Mouse (Mus musculus) CH12.LX (cell line): ENCODE results near the gene Bcl2a1d. TPM values are rescaled to one million over a fixed set of nuclear protein-coding genes. Genes with fewer than 3 reads are reported as not detected.
A peak's percentile ranks its signal among the peaks of the same experiment; 100 is the strongest.
"Not testable (repeated sequence)": the region's sequence is repeated elsewhere in the genome, so short reads cannot be mapped to it uniquely, and the experiment has no call there.

Experiments
- DNase-seq: peaks from one replicate; pipeline ENCODE4 v3.0.0-alpha.2; 2013; ENCODE audit errors: extremely low read depth
- H3K27ac ChIP-seq: 2 replicates; pipeline ENCODE4 v1.5.1; 2012; ENCODE audit warnings: low read depth, mild to moderate bottlenecking, control low read depth, moderate library complexity; ENCODE audit not compliant: insufficient read depth
- H3K27me3 ChIP-seq: replicated peaks from 2 replicates; pipeline ENCODE3; 2012; ENCODE audit warnings: inconsistent platforms
- H3K36me3 ChIP-seq, 2 experiments: replicated peaks in 1 of 2; 2 replicates each; pipeline versions ENCODE3 to v1.6.1; 2012; ENCODE audit warnings: inconsistent platforms in 1 of 2, low read length in 1 of 2, mild to moderate bottlenecking in 1 of 2, mixed read lengths in 1 of 2, moderate library complexity in 1 of 2; ENCODE audit not compliant: control insufficient read depth in 1 of 2, insufficient read depth in 1 of 2
- H3K4me1 ChIP-seq, 2 experiments: 2 replicates each; pipeline ENCODE4 v1.6.1; 2012; ENCODE audit warnings: inconsistent platforms in 1 of 2, moderate library complexity in 1 of 2; ENCODE audit not compliant: insufficient read depth in 2 of 2, control insufficient read depth in 1 of 2
- H3K4me2 ChIP-seq: 2 replicates; pipeline ENCODE4 v1.6.1; 2012; ENCODE audit warnings: low read depth, mild to moderate bottlenecking, control low read depth; ENCODE audit not compliant: poor library complexity, insufficient read depth, severe bottlenecking
- H3K4me3 ChIP-seq, 3 experiments: fragments of 150-350 bp in 1 of 3; sonication (generic) in 1 of 3; replicated peaks in 1 of 3; 2 replicates each; pipeline versions ENCODE3 to v1.5.1; 2011 to 2012; ENCODE audit warnings: low read depth in 2 of 3, low read length in 2 of 3, mild to moderate bottlenecking in 2 of 3, moderate library complexity in 2 of 3, control low read depth in 1 of 3, improper control_type of control experiment in 1 of 3, inconsistent platforms in 1 of 3, mixed read lengths in 1 of 3; ENCODE audit not compliant: poor library complexity in 1 of 3
- H3K79me2 ChIP-seq: replicated peaks from 2 replicates; pipeline ENCODE4 v1.6.1; 2012; ENCODE audit warnings: mild to moderate bottlenecking, moderate library complexity; ENCODE audit not compliant: control insufficient read depth, poor library complexity, insufficient read depth, severe bottlenecking; ENCODE audit errors: extremely low read depth
- H3K9ac ChIP-seq: 2 replicates; pipeline ENCODE4 v1.6.1; 2012; ENCODE audit warnings: low read depth, mild to moderate bottlenecking, control low read depth, moderate library complexity; ENCODE audit not compliant: insufficient read depth
- H3K9me3 ChIP-seq: replicated peaks from 2 replicates; pipeline ENCODE3; 2012; ENCODE audit warnings: low read length, inconsistent platforms, mixed read lengths
- CTCF ChIP-seq, 2 experiments: IDR thresholded peaks in 1 of 2; conservative IDR thresholded peaks in 1 of 2; 2 replicates each; pipeline ENCODE4 v1.5.1; 2011 to 2012; ENCODE audit warnings: low read depth in 2 of 2, low read length in 2 of 2, improper control_type of control experiment in 1 of 2, inconsistent platforms in 1 of 2, mild to moderate bottlenecking in 1 of 2, moderate library complexity in 1 of 2
- RAD21 ChIP-seq: IDR thresholded peaks from 2 replicates; pipeline ENCODE4 v1.6.1; 2011; ENCODE audit warnings: low read depth, mild to moderate bottlenecking, low read length, improper control_type of control experiment, moderate library complexity
- SMC3 ChIP-seq: IDR thresholded peaks from 2 replicates; pipeline ENCODE4 v1.6.1; 2011; ENCODE audit warnings: low read depth, low read length, improper control_type of control experiment
- dilution Hi-C: fragments of 300-500 bp; cut with MboI; formaldehyde crosslinking; loops from 2 replicates; pipeline ENCODE4 v1.14.3; 2020; ENCODE audit warnings: low sequenced_read_pairs; ENCODE audit not compliant: extremely low pct_unique_long_range_greater_than_20kb, extremely low pct_ligation_motif_present
- in situ Hi-C: fragments of 300-500 bp; cut with MboI; formaldehyde crosslinking; loops from 3 replicates; pipeline ENCODE4 v1.14.3; 2019; ENCODE audit warnings: low sequenced_read_pairs, low pct_ligation_motif_present, low pct_unique_long_range_greater_than_20kb, mixed read lengths
- polyA plus RNA-seq: library from polyadenylated mRNA; unstranded; fragments of >175 nt; gene quantifications from 2 replicates; pipeline ENCODE4 v1.2.1, GENCODE M21; 2012; ENCODE audit warnings: low read depth; ENCODE audit not compliant: insufficient read length
- total RNA-seq, 2 experiments: library from RNA; depleted of rRNA; stranded (reverse); fragments of 300-350 nt in 1 of 2; fragments of >200 nt in 1 of 2; gene quantifications; 2 replicates each; pipeline ENCODE4 v1.2.3; 2012 to 2014

The Bcl2a1d gene
- total and polyA plus RNA-seq, 3 experiments: 207 to 488 (median 326) TPM

- DNase-seq, dilution Hi-C loops, H3K27me3 ChIP-seq, H3K36me3 ChIP-seq, H3K4me3 ChIP-seq, H3K9me3 ChIP-seq, H3K9ac ChIP-seq, H3K79me2 ChIP-seq, in situ Hi-C loops, H3K4me2 ChIP-seq, H3K27ac ChIP-seq, H3K4me1 ChIP-seq: not testable (repeated sequence)
- peak; percentile 17 for TF ChIP-seq RAD21
- TF ChIP-seq SMC3: peak; percentile 26
- TF ChIP-seq CTCF (conservative IDR thresholded peaks at IDR 0.05 in 1 of 2, IDR thresholded peaks at IDR 0.05 in 1 of 2; ENCODE audit: low read depth in 2 of 2, low read length in 2 of 2): peak in 1 of 2 experiments; percentile 41; a peak in 2 of 4 replicates
Observed at GRCm38 (mm10) chr9:88746687-88747086, 15.0 kb upstream of the Bcl2a1d start.

- dilution Hi-C loops, in situ Hi-C loops: not testable (repeated sequence)
Observed at GRCm38 (mm10) chr9:88746046-88746445, 14.3 kb upstream of the Bcl2a1d start.

GRCm38 (mm10) chr9:88735289-88735688 is 3.6 kb upstream of the Bcl2a1d start:
- H3K4me3 ChIP-seq, H3K9ac ChIP-seq, H3K4me1 ChIP-seq, H3K4me2 ChIP-seq, in situ Hi-C loops, H3K79me2 ChIP-seq, H3K27me3 ChIP-seq, H3K36me3 ChIP-seq, DNase-seq, H3K9me3 ChIP-seq, dilution Hi-C loops, H3K27ac ChIP-seq: not testable (repeated sequence)

More at GRCm38 (mm10) chr9:88746046-88746445, 14.3 kb upstream of the Bcl2a1d start:
- not testable (repeated sequence) for H3K9ac ChIP-seq, H3K4me1 ChIP-seq, H3K27ac ChIP-seq, H3K4me3 ChIP-seq, DNase-seq, H3K4me2 ChIP-seq, H3K9me3 ChIP-seq, H3K36me3 ChIP-seq, H3K27me3 ChIP-seq, H3K79me2 ChIP-seq

- H3K36me3 ChIP-seq, dilution Hi-C loops, H3K27me3 ChIP-seq, in situ Hi-C loops, H3K4me1 ChIP-seq, H3K9me3 ChIP-seq, H3K79me2 ChIP-seq, H3K4me3 ChIP-seq, DNase-seq: not testable (repeated sequence)
- Histone ChIP-seq H3K9ac (peak overlapping the region; percentile 83), H3K4me2 (peak overlapping the region; percentile 40), H3K27ac (peak overlapping the region; percentile 83)
Observed at GRCm38 (mm10) chr9:88733182-88733581, 1.5 kb upstream of the Bcl2a1d start.

- H3K79me2 ChIP-seq, H3K4me3 ChIP-seq, DNase-seq, H3K36me3 ChIP-seq, H3K27me3 ChIP-seq, dilution Hi-C loops, H3K9me3 ChIP-seq, H3K4me1 ChIP-seq, H3K4me2 ChIP-seq, in situ Hi-C loops: not testable (repeated sequence)
- H3K9ac ChIP-seq: peak overlapping the region; percentile 99; the same call in 1 of the 2 replicates
- H3K27ac ChIP-seq: peak overlapping the region; percentile 80; the same call in 1 of the 2 replicates
Observed at GRCm38 (mm10) chr9:88732334-88732733, 620 bp upstream of the Bcl2a1d start.
